Mouse (Mus musculus) G1E (cell line): ENCODE results near the gene Thada.

ENCODE experiments used
- GATA2 ChIP-seq: IDR thresholded peaks from 2 replicates; pipeline ENCODE4 v1.6.1; 2012; ENCODE audit warnings: low read depth, low read length, inconsistent platforms, borderline replicate concordance
- TAL1 ChIP-seq: conservative IDR thresholded peaks from 2 replicates; pipeline ENCODE4 v1.6.1; 2012; ENCODE audit warnings: low read depth, low read length, inconsistent platforms, mixed read lengths

DNA sequence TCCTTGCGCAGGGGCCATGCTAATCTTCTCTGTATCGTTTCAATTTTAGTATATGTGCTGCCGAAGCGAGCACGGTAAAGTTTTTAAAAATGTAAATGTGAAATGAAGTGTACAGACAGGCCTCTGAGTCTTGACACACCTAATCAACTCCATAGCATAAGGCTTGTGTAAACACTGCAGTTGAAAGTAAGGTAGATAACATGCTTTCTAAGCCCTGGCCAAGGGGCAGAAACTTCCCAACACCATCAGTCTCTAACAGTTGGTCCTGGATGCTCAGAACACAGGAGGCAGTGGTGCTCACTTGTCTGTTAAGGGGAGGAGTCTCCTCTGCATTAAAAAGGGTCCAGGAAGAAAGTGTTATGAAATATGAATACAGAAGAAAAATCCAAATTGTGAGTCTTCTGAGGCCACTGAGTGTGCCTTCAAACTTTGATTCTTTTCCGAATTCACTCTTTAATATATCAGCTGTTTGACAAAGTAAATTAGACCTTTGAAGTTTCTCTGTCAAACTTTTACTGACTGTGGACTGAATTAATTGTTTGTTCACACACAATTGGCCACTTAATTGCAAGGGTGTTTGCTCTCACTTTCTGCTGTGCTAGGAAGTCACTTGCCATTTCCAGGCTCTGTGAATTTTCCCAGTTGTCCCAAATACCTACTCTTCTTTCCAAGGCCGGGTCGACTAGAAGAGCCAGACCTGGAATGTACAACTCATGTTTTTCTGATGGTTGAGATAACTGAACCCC is 178.2 kb downstream of the Thada start:
- no peak for TF ChIP-seq TAL1
- TF ChIP-seq GATA2, result no peak
